Comparison of ENCODE assay signal across 19 mouse cellular contexts in the genomic region with DNA sequence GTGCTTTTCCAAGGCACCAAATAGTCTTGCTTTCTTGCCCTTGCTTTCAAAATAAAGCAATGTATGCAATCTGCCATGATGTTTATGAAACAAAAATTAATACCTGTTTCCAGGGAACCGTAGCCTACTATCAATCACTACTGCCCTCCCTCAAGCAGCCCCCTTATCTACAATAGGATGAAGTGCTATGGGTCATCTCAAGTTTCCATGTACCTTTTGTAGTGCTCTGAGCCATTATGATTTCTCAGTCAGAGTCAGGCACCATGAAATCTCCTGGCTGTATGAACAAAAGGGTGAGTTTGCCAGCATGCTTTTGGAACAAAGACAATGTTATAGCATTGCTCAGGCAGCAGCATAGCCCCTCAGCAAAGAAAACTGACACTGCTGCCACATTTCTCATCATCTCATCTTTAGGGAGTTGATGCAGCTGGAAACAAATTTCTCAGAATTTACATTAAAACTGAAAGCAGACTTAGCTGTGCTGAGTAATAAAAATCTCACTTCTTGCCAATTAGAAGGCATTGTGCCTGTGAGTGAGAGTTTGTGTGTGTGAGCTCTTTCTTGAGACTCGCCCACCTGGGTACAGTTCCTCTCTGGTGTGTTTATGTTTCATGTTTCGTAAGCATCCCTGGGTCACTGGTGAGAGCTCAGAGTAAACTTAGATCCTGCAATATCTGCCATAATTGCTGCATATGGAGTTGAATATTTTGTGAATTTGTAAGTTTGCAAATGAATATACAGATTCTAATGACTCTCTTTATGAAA. TPM values are rescaled to one million over a fixed set of nuclear protein-coding genes. Genes with fewer than 3 reads are reported as not detected.
DNase-seq lines count a peak whose midpoint lies in the region; ATAC-seq lines count a peak whose summit lies in the region.
"Had no signal": no experiment of that assay in that cellular context is flagged by ENCODE, and none has a peak within 500 bp of the region (broad histone marks: within the 10 kb centered on the region; RNA-seq: fewer than 3 reads in every experiment).

No protein-coding gene starts in this region.

- WGBS in embryonic facial prominence, embryonic 14.5 days: 47% methylated on average over 3 of the region's 3 CpGs
- WGBS in embryonic facial prominence, embryonic 10.5 days: 76% methylated on average over 3 of the region's 3 CpGs
- WGBS in neural tube, embryonic 11.5 days: 52% methylated on average over 3 of the region's 3 CpGs
- 30% methylated on average over 3 of the region's 3 CpGs for WGBS in hindbrain, embryonic 16.5 days

- peak; percentile 4; the same call in 1 of the 2 replicates for ATAC-seq in embryonic facial prominence, embryonic 14.5 days (ENCODE audit: low read depth)
- peak; percentile 57; the same call in 1 of the 2 replicates for ATAC-seq in neural tube, embryonic 11.5 days (ENCODE audit: insufficient read depth, low FRiP score, low TSS enrichment)
- peak; percentile 72 for ATAC-seq in hindbrain, embryonic 16.5 days
- ATAC-seq: inflammation-experienced regulatory T-cells, adult 6 months; liver, embryonic 12.5 days; Patski had no signal

- no peaks in the 10 kb centered on the region for H3K36me3 ChIP-seq in embryonic facial prominence, embryonic 14.5 days (ENCODE audit: control insufficient read depth, insufficient read depth, low read length)
- H3K36me3 ChIP-seq in embryonic facial prominence, embryonic 10.5 days (replicated peaks): no peaks in the 10 kb centered on the region
- H3K36me3 ChIP-seq in neural tube, embryonic 11.5 days (ENCODE audit: control insufficient read depth, insufficient read depth, low read length): no peaks in the 10 kb centered on the region
- H3K36me3 ChIP-seq in hindbrain, embryonic 16.5 days (ENCODE audit: control insufficient read depth, insufficient read depth, low read length): no peaks in the 10 kb centered on the region
- H3K36me3 ChIP-seq: heart, embryonic 15.5 days; limb, embryonic 10.5 days; liver, embryonic 12.5 days; lung, embryonic 15.5 days had no signal

- H3K4me2 ChIP-seq in embryonic facial prominence, embryonic 14.5 days (ENCODE audit: low read depth, low read length): no peak overlapping the region
- H3K4me2 ChIP-seq in neural tube, embryonic 11.5 days (ENCODE audit: low read depth): no peak overlapping the region
- H3K4me2 ChIP-seq in hindbrain, embryonic 16.5 days (ENCODE audit: low read length): no peak overlapping the region
- H3K4me2 ChIP-seq: heart, embryonic 15.5 days; liver, embryonic 12.5 days; lung, embryonic 15.5 days had no signal

- H3K9ac ChIP-seq in embryonic facial prominence, embryonic 14.5 days (ENCODE audit: low read depth, low read length): no peak overlapping the region
- H3K9ac ChIP-seq in neural tube, embryonic 11.5 days (ENCODE audit: low read length): no peak overlapping the region
- no peak overlapping the region; the same call in 1 of the 2 replicates for H3K9ac ChIP-seq in hindbrain, embryonic 16.5 days (ENCODE audit: low read depth, low read length)
- H3K9ac ChIP-seq: heart, embryonic 15.5 days; liver, embryonic 12.5 days; lung, embryonic 15.5 days had no signal

- DNase-seq in embryonic facial prominence, embryonic 14.5 days (ENCODE audit: low spot score): peak; percentile 22
- DNase-seq in embryonic facial prominence, embryonic 10.5 days (ENCODE audit: low spot score): no peak
- no peak for DNase-seq in neural tube, embryonic 11.5 days (ENCODE audit: low spot score)
- DNase-seq in neural tube, embryonic 10.5 days (ENCODE audit: extremely low spot score, low spot score): no peak
- DNase-seq in adrenal gland, adult (ENCODE audit: inconsistent age in 2 of 2, low spot score in 1 of 2): no peak
- no peak for DNase-seq in ovary, postnatal 36 days (ENCODE audit: low spot score)
- DNase-seq in thymus, postnatal 10 days (ENCODE audit: low spot score in 2 of 2): no peak
- DNase-seq: cerebellum, adult 11-12 months; heart, adult 18-20 months; thymus, postnatal 14 days had no signal

- H3K9me3 ChIP-seq in embryonic facial prominence, embryonic 14.5 days (ENCODE audit: control insufficient read depth, low read length): no peaks in the 10 kb centered on the region
- no peaks in the 10 kb centered on the region for H3K9me3 ChIP-seq in embryonic facial prominence, embryonic 10.5 days
- no peaks in the 10 kb centered on the region for H3K9me3 ChIP-seq in neural tube, embryonic 11.5 days (ENCODE audit: control insufficient read depth, low read length)
- no peaks in the 10 kb centered on the region for H3K9me3 ChIP-seq in hindbrain, embryonic 16.5 days (ENCODE audit: control insufficient read depth, low read length)
- H3K9me3 ChIP-seq: heart, embryonic 15.5 days; limb, embryonic 10.5 days; liver, embryonic 12.5 days; lung, embryonic 15.5 days had no signal

- H3K4me1 ChIP-seq in embryonic facial prominence, embryonic 14.5 days (ENCODE audit: control insufficient read depth, insufficient read depth, low read length): no peaks in the 10 kb centered on the region
- H3K4me1 ChIP-seq in embryonic facial prominence, embryonic 10.5 days: peaks cover 7% of the 10 kb centered on the region
- H3K4me1 ChIP-seq in neural tube, embryonic 11.5 days (ENCODE audit: control insufficient read depth, insufficient read depth, low read length): no peaks in the 10 kb centered on the region; the same call in 1 of the 2 replicates
- peaks cover 6% of the 10 kb centered on the region; the same call in 1 of the 2 replicates for H3K4me1 ChIP-seq in hindbrain, embryonic 16.5 days (ENCODE audit: control insufficient read depth, insufficient read depth, low read depth, low read length)
- H3K4me1 ChIP-seq: heart, embryonic 15.5 days; limb, embryonic 10.5 days; liver, embryonic 12.5 days; lung, embryonic 15.5 days had no signal

- H3K27ac ChIP-seq in embryonic facial prominence, embryonic 14.5 days (replicated peaks; ENCODE audit: low read depth, low read length): no peak overlapping the region
- no peak overlapping the region for H3K27ac ChIP-seq in embryonic facial prominence, embryonic 10.5 days (replicated peaks)
- H3K27ac ChIP-seq in neural tube, embryonic 11.5 days (ENCODE audit: low read depth, low read length): no peak overlapping the region
- H3K27ac ChIP-seq in hindbrain, embryonic 16.5 days (ENCODE audit: low read depth, low read length): no peak overlapping the region
- H3K27ac ChIP-seq: heart, embryonic 15.5 days; limb, embryonic 10.5 days; liver, embryonic 12.5 days; lung, embryonic 15.5 days had no signal

- H3K27me3 ChIP-seq in embryonic facial prominence, embryonic 14.5 days (replicated peaks; ENCODE audit: control insufficient read depth, insufficient read depth, low read length): no peaks in the 10 kb centered on the region
- H3K27me3 ChIP-seq in embryonic facial prominence, embryonic 10.5 days (replicated peaks; ENCODE audit: low read depth, poor library complexity, severe bottlenecking): no peaks in the 10 kb centered on the region
- H3K27me3 ChIP-seq in neural tube, embryonic 11.5 days (ENCODE audit: control insufficient read depth, insufficient read depth, low read length): no peaks in the 10 kb centered on the region
- H3K27me3 ChIP-seq in hindbrain, embryonic 16.5 days (replicated peaks; ENCODE audit: control insufficient read depth, insufficient read depth, low read length): no peaks in the 10 kb centered on the region
- H3K27me3 ChIP-seq: heart, embryonic 15.5 days; liver, embryonic 12.5 days; lung, embryonic 15.5 days had no signal

- no peak overlapping the region for H3K4me3 ChIP-seq in embryonic facial prominence, embryonic 14.5 days (ENCODE audit: low read depth, low read length)
- H3K4me3 ChIP-seq in embryonic facial prominence, embryonic 10.5 days: no peak overlapping the region
- H3K4me3 ChIP-seq in neural tube, embryonic 11.5 days (ENCODE audit: low read depth, low read length): no peak overlapping the region
- H3K4me3 ChIP-seq in hindbrain, embryonic 16.5 days (ENCODE audit: low read length): no peak overlapping the region
- H3K4me3 ChIP-seq: heart, embryonic 15.5 days; limb, embryonic 10.5 days; liver, embryonic 12.5 days; lung, embryonic 15.5 days had no signal

RNA-seq across cellular contexts. Expression of gene 2210010C04Rik, which starts 43.4 kb away (rescaled TPM):
- polyA plus RNA-seq in embryonic facial prominence, embryonic 14.5 days (2014; fragmentation: Nextera tagmentation; extraction: Ambion mirVana): not detected in 2 replicates
- polyA plus RNA-seq in embryonic facial prominence, embryonic 10.5 days (2016; fragmentation: Nextera tagmentation; extraction: Ambion mirVana): not detected in 2 replicates
- polyA plus RNA-seq in neural tube, embryonic 11.5 days (2014; fragmentation: Nextera tagmentation; extraction: Ambion mirVana): not detected in 2 replicates
- not detected in 2 replicates for polyA plus RNA-seq in hindbrain, embryonic 16.5 days (2015; fragmentation: Nextera tagmentation; extraction: Ambion mirVana)
- polyA plus RNA-seq: heart, embryonic 15.5 days; kidney, embryonic 14.5 days; limb, embryonic 10.5 days; liver, embryonic 12.5 days; lung, embryonic 15.5 days; stomach, embryonic 14.5 days had no signal

Comparison
In these comparisons a context has a peak if more than half of its experiments do, and no peak if none do; other contexts are left out.
1. ATAC-seq: peak in every context shown above with its lines; median percentile 72 in hindbrain, embryonic 16.5 days; 57 in neural tube, embryonic 11.5 days; 4 in embryonic facial prominence, embryonic 14.5 days.